In the genomic region with DNA sequence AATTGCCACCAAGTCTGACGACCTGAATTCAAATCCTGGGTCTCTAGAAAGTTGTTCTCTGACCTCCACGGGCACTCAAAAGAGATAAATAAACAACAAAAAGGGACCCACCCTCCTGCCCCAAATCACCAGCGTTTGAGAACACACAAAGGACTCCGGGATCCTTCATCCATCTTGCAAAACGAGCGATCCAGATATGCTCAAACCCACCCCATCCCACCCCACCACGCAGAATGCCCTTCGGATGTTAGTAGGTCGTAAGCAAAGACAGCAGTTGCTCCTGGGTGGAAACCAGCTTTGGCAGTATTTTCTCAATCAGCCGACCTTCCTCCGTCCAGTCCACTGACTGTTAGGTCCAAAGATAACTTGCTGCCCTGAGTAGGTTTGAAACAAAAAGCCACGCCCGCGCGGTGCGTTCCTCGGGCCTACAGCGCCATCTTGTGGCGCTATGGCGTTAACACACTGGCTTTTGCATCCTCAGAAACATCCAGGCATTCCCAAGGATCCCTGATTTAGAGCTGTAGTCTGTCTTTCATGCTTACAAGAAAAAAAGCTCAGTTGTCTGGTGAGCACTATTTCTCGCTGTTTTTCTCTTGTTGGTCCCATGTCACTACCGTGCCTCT, we compare ENCODE assay signal across 8 mouse cellular contexts. TPM values are rescaled to one million over a fixed set of nuclear protein-coding genes. Genes with fewer than 3 reads are reported as not detected.
DNase-seq lines count a peak whose midpoint lies in the region; ATAC-seq and TF ChIP-seq lines count a peak whose summit lies in the region.

No protein-coding gene starts in this region.

- no peak overlapping the region for H3K9ac ChIP-seq in lung, embryonic 14.5 days

- H3K27me3 ChIP-seq in cerebellum, adult 2 months (ENCODE audit: control insufficient read depth, insufficient read depth, low read length), result no peaks in the 10 kb centered on the region
- H3K27me3 ChIP-seq in hindbrain, embryonic 10.5 days (ENCODE audit: insufficient read depth, poor library complexity, severe bottlenecking), result peaks cover 8% of the 10 kb centered on the region; the same call in 1 of the 2 replicates
- H3K27me3 ChIP-seq in lung, embryonic 14.5 days (ENCODE audit: insufficient read depth, low read length), result no peaks in the 10 kb centered on the region

- no peak for TF ChIP-seq POLR2A in cerebellum, adult 2 months (IDR thresholded peaks at IDR 0.05; ENCODE audit: borderline replicate concordance, insufficient read depth, low read length)

- no peak overlapping the region for H3K4me3 ChIP-seq in cerebellum, adult 2 months (replicated peaks; ENCODE audit: insufficient read depth, low read depth, low read length)
- peak overlapping the region; percentile 44 for H3K4me3 ChIP-seq in hindbrain, embryonic 10.5 days
- peak overlapping the region; percentile 33 for H3K4me3 ChIP-seq in lung, embryonic 14.5 days (ENCODE audit: low read depth, low read length)

- H3K4me1 ChIP-seq in cerebellum, adult 2 months (ENCODE audit: control insufficient read depth, insufficient read depth, low read length), result no peaks in the 10 kb centered on the region
- H3K4me1 ChIP-seq in hindbrain, embryonic 10.5 days (replicated peaks), result peaks cover 2% of the 10 kb centered on the region; the same call in 1 of the 2 replicates
- no peaks in the 10 kb centered on the region for H3K4me1 ChIP-seq in lung, embryonic 14.5 days (ENCODE audit: insufficient read depth)

- peak overlapping the region; percentile 61 for H3K4me2 ChIP-seq in lung, embryonic 14.5 days

- DNase-seq in R1 (ENCODE audit: low read depth, low spot score), result peak; percentile 70
- peak; percentile 34 to 44 for DNase-seq in cerebellum, adult 2 months
- peak; percentile 91 for DNase-seq in forelimb bud, embryonic 11.5 days (ENCODE audit: low read depth, low spot score)
- peak; percentile 85 for DNase-seq in hindbrain, embryonic 10.5 days (ENCODE audit: low spot score)
- DNase-seq in layer of hippocampus, adult 8-10 months (ENCODE audit: low spot score in 2 of 2), result peak; percentile 16 to 63
- DNase-seq in lung, embryonic 14.5 days, result peak; percentile 92
- DNase-seq in retina, embryonic 14.5 days (ENCODE audit: low spot score), result peak; percentile 88
- DNase-seq in thymus, postnatal 14 days, result no peak

- H3K27ac ChIP-seq in cerebellum, adult 2 months (ENCODE audit: insufficient read depth, low read length), result no peak overlapping the region
- peak overlapping the region; percentile 85 for H3K27ac ChIP-seq in hindbrain, embryonic 10.5 days
- no peak overlapping the region for H3K27ac ChIP-seq in lung, embryonic 14.5 days (ENCODE audit: low read depth)

- 12% methylated on average over 22 of the region's 22 CpGs for WGBS in cerebellum, adult 2 months
- WGBS in hindbrain, embryonic 10.5 days, result 15% methylated on average over 22 of the region's 22 CpGs
- 9% methylated on average over 22 of the region's 22 CpGs for WGBS in lung, embryonic 14.5 days

- TF ChIP-seq CTCF in cerebellum, adult 2 months (IDR thresholded peaks at IDR 0.05; ENCODE audit: borderline replicate concordance, insufficient read depth, low read depth, low read length), result peak; percentile 84
- TF ChIP-seq CTCF in lung, embryonic 14.5 days (IDR thresholded peaks at IDR 0.05; ENCODE audit: low read depth), result peak; percentile 97

- no peaks in the 10 kb centered on the region for H3K36me3 ChIP-seq in hindbrain, embryonic 10.5 days
- H3K36me3 ChIP-seq in lung, embryonic 14.5 days (ENCODE audit: insufficient read depth), result no peaks in the 10 kb centered on the region

- H3K9me3 ChIP-seq in hindbrain, embryonic 10.5 days, result no peaks in the 10 kb centered on the region
- H3K9me3 ChIP-seq in lung, embryonic 14.5 days (ENCODE audit: low read depth, low read length), result no peaks in the 10 kb centered on the region

- ATAC-seq in lung, embryonic 14.5 days (ENCODE audit: insufficient read depth), result peak; percentile 73

RNA-seq across cellular contexts. Expression of gene Dmrt3, which starts 25.6 kb away (rescaled TPM):
- 0.19 and 0.33 TPM in 2 replicates for polyA plus RNA-seq in cerebellum, adult 2 months (2012; rRNA removed)
- polyA plus RNA-seq in hindbrain, embryonic 10.5 days (2016; fragmentation: Nextera tagmentation; extraction: Ambion mirVana), result 0.26 and 1.3 TPM in 2 replicates
- under 1 TPM; 0.31 to 0.57 (median 0.38) TPM for total RNA-seq in layer of hippocampus, adult 8-10 months (2022)
- polyA plus RNA-seq in lung, embryonic 14.5 days (2014; fragmentation: Nextera tagmentation; extraction: Ambion mirVana), result 0.35 and 0.49 TPM in 2 replicates

RNA-seq across cellular contexts. Expression of gene Dmrt2, which starts 36.5 kb away (rescaled TPM):
- polyA plus RNA-seq in cerebellum, adult 2 months (2012; rRNA removed), result not detected in 2 replicates
- 0.17 and 0.82 TPM in 2 replicates for polyA plus RNA-seq in hindbrain, embryonic 10.5 days (2016; fragmentation: Nextera tagmentation; extraction: Ambion mirVana)
- 1 to 10 TPM; 1.1 to 1.6 (median 1.3) TPM for total RNA-seq in layer of hippocampus, adult 8-10 months (2022)
- 0.41 and 0.62 TPM in 2 replicates for polyA plus RNA-seq in lung, embryonic 14.5 days (2014; fragmentation: Nextera tagmentation; extraction: Ambion mirVana)
